Mouse (Mus musculus) left cerebral cortex, postnatal 36 days (tissue): ENCODE results near the gene B3gnt2. TPM values are rescaled to one million over a fixed set of nuclear protein-coding genes. Genes with fewer than 3 reads are reported as not detected.

ENCODE experiments used
- total RNA-seq, 2 experiments: library from RNA; stranded (reverse); gene quantifications; 2 replicates each; pipeline ENCODE4 v1.2.3; 2021

The B3gnt2 gene
- total RNA-seq, 2 experiments from 2014 or later, result 14.1 to 15.9 TPM

Other genes starting within 250 kb of the B3gnt2 start
- gene Zrsr1, start 111.0 kb upstream of the B3gnt2 start, total RNA-seq, result 10 to 100 TPM; 67.9 to 69.8 TPM
- 10 to 100 TPM in 1 of 2 experiments, 1 to 10 TPM in 1; 8.7 to 13.7 TPM for gene Gm28048, start 121.1 kb upstream of the B3gnt2 start, total RNA-seq
- gene Commd1, start 121.4 kb upstream of the B3gnt2 start, total RNA-seq, result 10 to 100 TPM; 38.8 to 44.6 TPM
- gene Cct4, start 129.6 kb upstream of the B3gnt2 start, total RNA-seq, result 100 to 1,000 TPM in 1 of 2 experiments, 10 to 100 TPM in 1; 99.1 to 110 TPM
- 1 to 10 TPM; 2.6 to 4.4 TPM for gene Fam161a, start 146.6 kb upstream of the B3gnt2 start, total RNA-seq